Mouse (Mus musculus) liver, embryonic 14.5 days (tissue): ENCODE measurements at regions not wholly inside any gene's neighbourhood (a gene's known extent, or its start where the extent isn't known, plus 50 kb on each side); places are given as distances from the start of the nearest gene placed in this dataset.
"Not testable (repeated sequence)": the region's sequence is repeated elsewhere in the genome, so short reads cannot be mapped to it uniquely, and the experiment has no call there.

Experiments used
- ATAC-seq: fragments of 200-750 bp; cut with Nextera tagmentation; 2 replicates; pipeline ENCODE4 v1.8.0; 2017; ENCODE audit warnings: moderate number of reproducible peaks, mild to moderate bottlenecking, moderate library complexity; ENCODE audit not compliant: insufficient read depth
- DNase-seq, 3 experiments: peaks; one replicate each; pipeline ENCODE4 v3.0.0-alpha.2; 2012 to 2013; ENCODE audit warnings: low read depth in 3 of 3, low spot score in 3 of 3
- H3K27ac ChIP-seq: fragments of 300-500 bp; sonication (generic); 2 replicates; pipeline ENCODE4 v1.5.1; 2014; ENCODE audit warnings: moderate library complexity, mild to moderate bottlenecking, control low read depth, inconsistent platforms
- H3K27me3 ChIP-seq: fragments of 300-500 bp; sonication (generic); 2 replicates; pipeline ENCODE4 v1.6.1; 2014; ENCODE audit warnings: mild to moderate bottlenecking, low read length, moderate library complexity; ENCODE audit not compliant: control insufficient read depth, insufficient read depth
- H3K36me3 ChIP-seq: fragments of 300-500 bp; sonication (generic); replicated peaks from 2 replicates; pipeline ENCODE4 v1.6.1; 2014; ENCODE audit warnings: low read depth; ENCODE audit not compliant: control insufficient read depth, insufficient read depth
- H3K4me1 ChIP-seq, 2 experiments: fragments of 200-500 bp in 1 of 2; fragments of 300-500 bp in 1 of 2; sonication (generic) in 1 of 2; replicated peaks; 2 replicates each; pipeline ENCODE4 v1.6.1; 2012 to 2014; ENCODE audit warnings: antibody characterized with exemption in 1 of 2, inconsistent platforms in 1 of 2, low read length in 1 of 2; ENCODE audit not compliant: control insufficient read depth in 2 of 2, insufficient read depth in 2 of 2
- H3K4me2 ChIP-seq: fragments of 300-500 bp; sonication (generic); 2 replicates; pipeline ENCODE4 v1.6.1; 2014; ENCODE audit warnings: low read depth, mild to moderate bottlenecking, control low read depth, moderate library complexity
- H3K4me3 ChIP-seq, 2 experiments: fragments of 200-500 bp in 1 of 2; fragments of 300-500 bp in 1 of 2; sonication (generic) in 1 of 2; 2 replicates each; pipeline ENCODE4 v1.5.1; 2012 to 2014; ENCODE audit warnings: low read depth in 2 of 2, low read length in 2 of 2, mild to moderate bottlenecking in 2 of 2, control low read depth in 1 of 2, inconsistent platforms in 1 of 2, moderate library complexity in 1 of 2; ENCODE audit not compliant: insufficient read depth in 1 of 2
- H3K9ac ChIP-seq: fragments of 300-500 bp; sonication (generic); replicated peaks from 2 replicates; pipeline ENCODE4 v1.6.1; 2014; ENCODE audit warnings: mild to moderate bottlenecking, control low read depth, moderate library complexity
- H3K9me3 ChIP-seq: fragments of 300-500 bp; sonication (generic); 2 replicates; pipeline ENCODE4 v1.6.1; 2016; ENCODE audit warnings: low read length, mixed read lengths; ENCODE audit not compliant: control insufficient read depth
- CTCF ChIP-seq: IDR thresholded peaks from 2 replicates; pipeline ENCODE4 v1.5.1; 2016; ENCODE audit warnings: antibody characterized with exemption, low read depth, control low read depth
- EP300 ChIP-seq: IDR thresholded peaks from 2 replicates; pipeline ENCODE4 v1.6.1; 2016; ENCODE audit warnings: antibody characterized with exemption, low read depth
- WGBS: fragments of 180-500 bp; shearing (Covaris S2); extraction: QIAGEN DNeasy Blood & Tissue Kit; methylation state at CpG from one replicate; pipeline ENCODE4 v1.1.7; 2014; ENCODE audit not compliant: insufficient replicate concordance; 5-methylcytosine and 5-hydroxymethylcytosine counted together

- H3K9ac ChIP-seq, result no peak overlapping the region
- TF ChIP-seq EP300 (no peak), CTCF (no peak)
- H3K27me3 ChIP-seq, result no peaks in the 10 kb centered on the region
- DNase-seq (no peak), ATAC-seq (no peak)
- 27% methylated on average over 3 of the region's 3 CpGs for WGBS
- no peaks in the 10 kb centered on the region for H3K9me3 ChIP-seq
- no peaks in the 10 kb centered on the region for H3K4me1 ChIP-seq
- no peak overlapping the region for H3K4me2 ChIP-seq
- no peak overlapping the region for H3K27ac ChIP-seq
- no peaks in the 10 kb centered on the region for H3K36me3 ChIP-seq
- H3K4me3 ChIP-seq, result no peak overlapping the region
Observed at GRCm38 (mm10) chrX:76120936-76121335, 143.2 kb upstream of the Cldn34b3 start.

- H3K4me1 ChIP-seq, result no peaks in the 10 kb centered on the region
- no peak overlapping the region for H3K27ac ChIP-seq
- no peak overlapping the region for H3K4me2 ChIP-seq
- ATAC-seq, result no peak
- H3K4me3 ChIP-seq, result no peak overlapping the region
- H3K27me3 ChIP-seq, result no peaks in the 10 kb centered on the region
- DNase-seq, result no peak
- 46% methylated on average over 2 of the region's 2 CpGs for WGBS
- no peaks in the 10 kb centered on the region for H3K9me3 ChIP-seq
- TF ChIP-seq CTCF (no peak), EP300 (no peak)
- no peaks in the 10 kb centered on the region for H3K36me3 ChIP-seq
- H3K9ac ChIP-seq, result no peak overlapping the region
Observed at GRCm38 (mm10) chrX:76123355-76123754, 140.7 kb upstream of the Cldn34b3 start.

DNA sequence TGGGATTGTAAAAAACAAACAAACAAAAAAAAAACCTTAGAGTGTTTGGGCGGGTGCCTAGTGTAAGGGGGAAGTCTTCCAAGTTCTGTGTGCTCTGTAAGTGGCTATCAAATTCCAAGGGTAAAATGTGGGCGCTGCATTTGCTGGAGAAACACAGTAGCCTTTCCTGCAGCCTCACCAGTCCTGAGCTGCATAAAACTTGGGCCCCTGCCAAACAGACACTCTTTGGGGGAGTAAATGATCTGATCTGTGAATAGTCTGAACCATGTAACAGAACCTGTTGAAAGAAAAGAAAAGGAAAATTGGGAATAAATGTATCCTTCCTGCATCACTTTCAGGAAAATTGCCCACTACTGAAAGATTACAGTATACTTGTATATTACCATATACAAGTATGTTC, 126.4 kb upstream of the Cldn34b3 start:
- H3K9me3 ChIP-seq, result no peaks in the 10 kb centered on the region
- no peaks in the 10 kb centered on the region for H3K4me1 ChIP-seq
- TF ChIP-seq CTCF (no peak), EP300 (no peak)
- DNase-seq (no peak), ATAC-seq (no peak)
- H3K4me3 ChIP-seq, result no peak overlapping the region
- no peaks in the 10 kb centered on the region for H3K36me3 ChIP-seq
- H3K4me2 ChIP-seq, result no peak overlapping the region
- no peaks in the 10 kb centered on the region for H3K27me3 ChIP-seq
- 42% methylated on average over 2 of the region's 2 CpGs for WGBS
- H3K27ac ChIP-seq, result no peak overlapping the region
- H3K9ac ChIP-seq, result no peak overlapping the region

DNA sequence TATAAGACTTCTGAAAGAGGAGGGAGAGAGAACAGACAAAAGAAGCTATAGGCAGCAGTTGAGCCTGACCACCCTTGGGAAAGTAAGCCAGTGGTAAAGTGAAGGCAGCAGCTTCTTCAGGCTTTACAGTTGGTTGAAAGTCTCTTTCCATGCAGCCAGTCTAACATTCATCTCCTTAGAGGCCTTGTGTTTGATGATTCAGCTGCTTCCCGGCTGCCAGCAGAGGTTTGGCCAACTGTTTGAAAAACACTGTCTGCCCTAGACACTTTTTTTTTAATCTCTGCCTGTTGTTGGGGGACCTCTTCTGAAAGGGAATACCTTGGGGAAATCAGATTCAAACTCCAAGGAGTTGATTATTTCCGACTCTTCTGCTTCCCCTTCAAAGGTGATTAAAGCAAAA, 123.1 kb upstream of the Cldn34b3 start:
- no peak for ATAC-seq
- Histone ChIP-seq H3K4me3 (no peak overlapping the region), H3K4me2 (no peak overlapping the region), H3K9me3 (no peaks in the 10 kb centered on the region), H3K36me3 (no peaks in the 10 kb centered on the region), H3K27me3 (no peaks in the 10 kb centered on the region), H3K27ac (no peak overlapping the region), H3K4me1 (no peaks in the 10 kb centered on the region), H3K9ac (no peak overlapping the region)
- TF ChIP-seq EP300, result no peak
- TF ChIP-seq CTCF, result no peak
- DNase-seq, result no peak
- 69% methylated on average over 2 of the region's 2 CpGs for WGBS

DNA sequence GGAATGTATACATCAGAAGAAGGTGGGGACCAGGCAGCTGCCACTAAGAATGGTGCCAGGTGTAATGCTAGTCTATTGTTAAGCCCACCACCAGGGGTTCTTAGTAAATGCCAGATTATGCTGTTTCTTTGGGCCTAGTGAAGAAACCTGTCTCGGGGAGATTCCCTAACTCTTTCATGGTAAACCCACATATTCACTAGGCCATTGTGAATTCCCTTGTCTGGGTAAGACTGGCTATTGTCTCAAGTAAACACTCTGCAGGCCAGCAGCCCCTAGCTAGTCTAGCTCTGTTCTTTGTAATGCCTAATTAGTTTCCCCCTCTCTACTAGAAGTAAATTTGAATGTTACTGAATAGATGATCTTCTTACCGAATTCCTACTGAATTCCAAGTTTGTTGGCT, 89.3 kb upstream of the Cldn34b3 start:
- not testable (repeated sequence) for ATAC-seq, H3K4me1 ChIP-seq, H3K27me3 ChIP-seq, H3K4me2 ChIP-seq, H3K9me3 ChIP-seq, DNase-seq, H3K4me3 ChIP-seq, H3K9ac ChIP-seq, H3K36me3 ChIP-seq, H3K27ac ChIP-seq
- 55% methylated on average over 2 of the region's 2 CpGs for WGBS
